Mouse (Mus musculus) lung, embryonic 14.5 days (tissue): ENCODE data around the gene Klf4. TPM values are rescaled to one million over a fixed set of nuclear protein-coding genes. Genes with fewer than 3 reads are reported as not detected.

Experiments
- ATAC-seq: fragments of 200-750 bp; cut with Nextera tagmentation; 2 replicates; pipeline ENCODE4 v1.8.0; 2017; ENCODE audit warnings: mild to moderate bottlenecking, moderate TSS enrichment, moderate library complexity; ENCODE audit not compliant: insufficient read depth
- DNase-seq: peaks from one replicate; pipeline ENCODE4 v3.0.0-alpha.2; 2015
- H3K27ac ChIP-seq: fragments of 300-500 bp; sonication (generic); 2 replicates; pipeline ENCODE4 v1.5.1; 2014; ENCODE audit warnings: low read depth, mild to moderate bottlenecking, moderate library complexity
- H3K27me3 ChIP-seq: fragments of 300-500 bp; sonication (generic); 2 replicates; pipeline ENCODE4 v1.6.1; 2014; ENCODE audit warnings: low read length, control low read depth; ENCODE audit not compliant: insufficient read depth
- H3K36me3 ChIP-seq: fragments of 300-500 bp; sonication (generic); 2 replicates; pipeline ENCODE4 v1.6.1; 2014; ENCODE audit warnings: control low read depth; ENCODE audit not compliant: insufficient read depth
- H3K4me1 ChIP-seq: fragments of 300-500 bp; sonication (generic); 2 replicates; pipeline ENCODE4 v1.6.1; 2014; ENCODE audit warnings: antibody characterized with exemption, control low read depth; ENCODE audit not compliant: insufficient read depth
- H3K4me2 ChIP-seq: fragments of 300-500 bp; sonication (generic); 2 replicates; pipeline ENCODE4 v1.6.1; 2014; ENCODE audit warnings: mild to moderate bottlenecking
- H3K4me3 ChIP-seq: fragments of 300-500 bp; sonication (generic); 2 replicates; pipeline ENCODE4 v1.5.1; 2014; ENCODE audit warnings: low read depth, low read length
- H3K9ac ChIP-seq: fragments of 300-500 bp; sonication (generic); 2 replicates; pipeline ENCODE4 v1.6.1; 2014
- H3K9me3 ChIP-seq: fragments of 300-500 bp; sonication (generic); 2 replicates; pipeline ENCODE4 v1.6.1; 2016; ENCODE audit warnings: low read depth, low read length, control low read depth
- CTCF ChIP-seq: IDR thresholded peaks from 2 replicates; pipeline ENCODE4 v1.5.1; 2016; ENCODE audit warnings: antibody characterized with exemption, low read depth
- WGBS: fragments of 180-500 bp; shearing (Covaris S2); extraction: QIAGEN DNeasy Blood & Tissue Kit; methylation state at CpG from one replicate; pipeline ENCODE4 v1.1.7; 2014; 5-methylcytosine and 5-hydroxymethylcytosine counted together
- polyA plus RNA-seq: library from polyadenylated mRNA; unstranded; fragments of >200 nt; fragmentation: Nextera tagmentation; extraction: Ambion mirVana; gene quantifications from 2 replicates; pipeline ENCODE4 v1.2.1, GENCODE M21; 2014

Klf4 gene
- polyA plus RNA-seq, 1 experiment from 2014 or later: 5.1 TPM

DNA sequence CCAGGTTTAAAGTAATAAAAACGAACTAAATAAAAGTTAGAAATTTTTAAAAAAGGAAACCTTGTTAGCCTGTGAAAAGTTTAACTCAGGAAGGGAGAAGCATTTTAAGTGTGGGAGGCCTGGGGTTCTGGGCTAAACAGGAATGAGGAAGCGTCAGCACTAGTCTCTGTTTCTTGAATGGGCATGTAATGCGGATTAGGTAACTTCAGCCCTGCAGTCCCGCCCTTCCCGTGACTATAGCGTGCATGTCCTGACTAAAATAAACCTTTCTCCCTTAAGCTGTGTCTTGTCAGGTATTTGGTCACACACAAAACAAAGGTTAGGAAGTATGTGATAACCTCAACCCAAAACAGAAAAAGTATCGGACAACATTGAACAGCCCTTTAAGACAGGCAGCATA, 23.6 kb downstream of the Klf4 start:
- no peak for ATAC-seq
- H3K27me3 ChIP-seq: no peaks in the 10 kb centered on the region
- no peak for TF ChIP-seq CTCF
- no peak overlapping the region for H3K4me2 ChIP-seq
- no peak overlapping the region for H3K9ac ChIP-seq
- H3K4me3 ChIP-seq: no peak overlapping the region
- no peak for DNase-seq
- no peaks in the 10 kb centered on the region for H3K4me1 ChIP-seq
- 81% methylated on average over 7 of the region's 7 CpGs for WGBS
- no peaks in the 10 kb centered on the region for H3K9me3 ChIP-seq
- H3K36me3 ChIP-seq: no peaks in the 10 kb centered on the region
- H3K27ac ChIP-seq: no peak overlapping the region

DNA sequence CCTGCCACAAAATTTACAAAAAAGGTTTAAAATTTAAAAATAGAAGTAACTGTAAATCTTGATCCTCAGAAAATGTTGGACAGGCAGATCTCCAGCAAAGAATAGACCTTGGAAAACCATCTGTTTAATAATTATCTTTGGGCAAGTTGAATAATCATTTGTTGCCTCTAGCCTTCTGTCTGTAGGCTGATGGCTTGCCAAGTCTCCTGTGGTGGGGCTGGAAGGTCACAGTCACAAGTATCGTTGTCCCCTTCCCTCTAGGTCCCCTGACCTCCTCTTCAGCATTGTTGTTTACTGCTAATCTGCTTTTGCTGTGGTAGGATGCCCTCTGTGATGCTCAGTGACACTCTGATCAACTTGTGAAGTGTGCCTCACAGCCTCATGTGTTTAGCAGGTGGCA, 33.6 kb downstream of the Klf4 start:
- H3K36me3 ChIP-seq: no peaks in the 10 kb centered on the region
- no peak overlapping the region for H3K4me3 ChIP-seq
- no peaks in the 10 kb centered on the region for H3K27me3 ChIP-seq
- no peaks in the 10 kb centered on the region for H3K4me1 ChIP-seq
- DNase-seq (no peak), ATAC-seq (no peak)
- H3K9ac ChIP-seq: no peak overlapping the region
- TF ChIP-seq CTCF: no peak
- H3K9me3 ChIP-seq: no peaks in the 10 kb centered on the region
- 52% methylated on average over 1 of the region's 1 CpGs for WGBS
- H3K4me2 ChIP-seq: no peak overlapping the region
- H3K27ac ChIP-seq: no peak overlapping the region

DNA sequence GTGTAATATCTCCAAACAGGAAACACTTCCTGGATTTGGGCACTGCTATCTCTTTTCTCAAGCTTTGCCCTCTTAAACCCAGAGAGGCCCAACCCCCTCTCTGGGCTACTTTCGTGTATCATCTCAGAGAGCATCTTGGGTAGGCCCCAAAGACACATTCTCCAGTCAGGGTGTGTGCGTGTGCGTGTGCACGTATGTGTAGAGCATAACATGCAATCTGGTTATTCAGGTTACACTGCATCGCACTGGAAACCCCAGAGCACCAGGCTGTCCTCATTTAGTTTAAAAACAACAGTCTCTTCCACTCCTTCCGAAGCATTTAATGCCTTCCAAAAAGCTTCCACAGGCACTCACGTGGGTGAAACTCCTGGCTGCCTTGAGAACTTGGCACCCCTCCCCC, 35.9 kb downstream of the Klf4 start:
- no peak for TF ChIP-seq CTCF
- Histone ChIP-seq H3K4me2 (no peak overlapping the region), H3K4me1 (no peaks in the 10 kb centered on the region), H3K27ac (no peak overlapping the region), H3K36me3 (no peaks in the 10 kb centered on the region), H3K9ac (no peak overlapping the region), H3K4me3 (no peak overlapping the region), H3K27me3 (no peaks in the 10 kb centered on the region), H3K9me3 (no peaks in the 10 kb centered on the region)
- 74% methylated on average over 7 of the region's 7 CpGs for WGBS
- DNase-seq (no peak), ATAC-seq (no peak)

DNA sequence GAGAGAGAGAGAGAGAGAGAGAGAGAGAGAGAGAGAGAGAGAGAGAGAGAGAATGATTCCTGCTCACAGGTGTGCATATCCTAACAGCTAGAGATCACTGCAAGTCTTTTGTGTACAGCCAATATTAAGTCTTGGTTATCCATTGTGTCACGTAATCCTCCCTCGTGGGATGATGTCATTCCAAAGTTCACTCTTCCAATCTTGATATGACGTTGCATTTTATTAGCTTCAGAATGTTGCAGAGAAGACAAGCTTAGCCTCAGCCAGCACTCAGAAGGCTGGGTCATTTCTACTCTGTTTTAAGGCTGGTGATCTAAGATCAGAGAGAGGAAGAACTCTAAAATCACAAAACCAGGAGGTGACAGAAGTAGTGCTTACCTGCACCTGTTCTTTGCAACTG, 39.0 kb downstream of the Klf4 start:
- H3K4me1 ChIP-seq: no peaks in the 10 kb centered on the region
- DNase-seq: no peak
- H3K36me3 ChIP-seq: no peaks in the 10 kb centered on the region
- 77% methylated on average over 3 of the region's 3 CpGs for WGBS
- H3K9me3 ChIP-seq: no peaks in the 10 kb centered on the region
- H3K27me3 ChIP-seq: no peaks in the 10 kb centered on the region
- no peak overlapping the region for H3K4me3 ChIP-seq
- no peak for ATAC-seq
- no peak overlapping the region for H3K27ac ChIP-seq
- no peak overlapping the region for H3K9ac ChIP-seq
- TF ChIP-seq CTCF: no peak
- no peak overlapping the region for H3K4me2 ChIP-seq

DNA sequence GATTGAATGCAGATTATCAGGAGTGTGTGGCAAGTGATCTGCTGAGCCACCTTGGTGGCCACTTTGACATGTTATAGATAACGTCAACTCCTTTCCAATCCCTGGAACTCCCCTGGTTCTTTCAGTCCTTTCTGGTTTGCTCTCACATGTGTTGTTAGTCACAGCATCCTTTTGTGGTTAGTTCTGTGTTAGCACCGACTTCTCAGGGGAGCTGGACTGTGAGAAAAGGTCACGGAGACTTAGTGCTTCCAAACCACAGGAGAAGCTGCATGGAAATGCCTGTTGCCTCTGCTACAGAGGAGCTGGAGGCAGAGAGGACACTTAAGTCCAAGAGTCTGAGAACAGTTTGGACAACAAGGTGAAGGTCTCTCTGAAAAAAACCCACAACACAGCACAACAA, 42.9 kb downstream of the Klf4 start:
- TF ChIP-seq CTCF: no peak
- H3K36me3 ChIP-seq: no peaks in the 10 kb centered on the region
- 68% methylated on average over 3 of the region's 3 CpGs for WGBS
- DNase-seq (no peak), ATAC-seq (no peak)
- H3K4me1 ChIP-seq: no peaks in the 10 kb centered on the region
- H3K27ac ChIP-seq: no peak overlapping the region
- H3K9me3 ChIP-seq: no peaks in the 10 kb centered on the region
- no peaks in the 10 kb centered on the region for H3K27me3 ChIP-seq
- H3K4me3 ChIP-seq: no peak overlapping the region
- no peak overlapping the region for H3K4me2 ChIP-seq
- H3K9ac ChIP-seq: no peak overlapping the region

DNA sequence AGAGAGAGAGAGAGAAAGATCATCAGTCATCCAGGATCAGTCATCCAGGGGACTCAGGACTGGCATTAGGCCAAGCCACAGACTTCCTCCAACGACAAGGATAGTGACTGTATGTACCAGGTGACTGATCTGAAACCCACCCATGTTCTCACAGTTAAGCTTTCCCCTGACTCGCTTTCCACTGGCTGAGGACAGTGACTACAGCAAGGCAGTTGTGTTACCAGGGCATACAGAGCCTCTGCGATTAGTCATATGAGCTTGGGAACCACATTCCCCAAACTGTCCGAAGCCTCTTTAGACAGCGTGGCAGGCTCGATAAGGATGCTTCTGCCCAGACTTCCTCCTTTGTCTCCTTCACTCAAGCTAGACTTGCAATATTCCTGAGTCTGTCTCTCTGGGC, 43.7 kb downstream of the Klf4 start:
- Histone ChIP-seq H3K9ac (no peak overlapping the region), H3K4me3 (no peak overlapping the region), H3K27ac (no peak overlapping the region), H3K9me3 (no peaks in the 10 kb centered on the region), H3K36me3 (no peaks in the 10 kb centered on the region), H3K27me3 (no peaks in the 10 kb centered on the region), H3K4me2 (no peak overlapping the region), H3K4me1 (no peaks in the 10 kb centered on the region)
- 74% methylated on average over 6 of the region's 6 CpGs for WGBS
- no peak for DNase-seq
- TF ChIP-seq CTCF: no peak
- no peak for ATAC-seq

DNA sequence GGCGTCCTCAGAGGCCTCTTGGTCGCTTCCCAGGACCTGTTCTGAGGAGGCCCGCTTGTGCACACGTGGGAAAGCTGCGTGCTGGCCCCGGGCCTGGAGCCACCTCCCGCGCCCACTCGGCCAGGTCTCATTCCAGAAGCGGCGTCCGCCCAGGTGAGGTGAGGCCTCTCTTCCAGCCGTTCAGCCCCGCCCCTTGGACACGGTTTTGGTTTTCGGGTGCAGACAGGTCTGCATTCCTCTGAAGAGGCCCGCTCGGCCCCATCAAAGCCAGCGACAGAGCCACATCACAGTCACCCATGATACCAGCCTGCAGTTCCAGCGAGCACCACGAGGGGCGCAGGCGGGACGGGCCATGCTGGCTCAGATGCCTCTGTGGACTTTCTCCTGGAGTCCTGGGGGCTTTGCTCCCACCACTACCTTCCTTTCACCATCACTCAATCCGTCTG, 51.9 kb downstream of the Klf4 start:
- peak overlapping the region; percentile 10; the same call in 1 of the 2 replicates for H3K4me3 ChIP-seq
- peak; percentile 73; the same call in 1 of the 2 replicates for ATAC-seq
- peak; percentile 99 for TF ChIP-seq CTCF
- H3K9me3 ChIP-seq: no peaks in the 10 kb centered on the region
- no peaks in the 10 kb centered on the region for H3K36me3 ChIP-seq
- WGBS: 17% methylated on average over 25 of the region's 25 CpGs
- no peaks in the 10 kb centered on the region for H3K27me3 ChIP-seq
- peaks cover 4% of the 10 kb centered on the region; the same call in 1 of the 2 replicates for H3K4me1 ChIP-seq
- 0 out of 2 replicates have a peak overlapping the region, but pooled peaks have one; percentile 20 for H3K9ac ChIP-seq
- peak; percentile 89 for DNase-seq
- no peak overlapping the region for H3K27ac ChIP-seq
- peak overlapping the region; percentile 63 for H3K4me2 ChIP-seq

DNA sequence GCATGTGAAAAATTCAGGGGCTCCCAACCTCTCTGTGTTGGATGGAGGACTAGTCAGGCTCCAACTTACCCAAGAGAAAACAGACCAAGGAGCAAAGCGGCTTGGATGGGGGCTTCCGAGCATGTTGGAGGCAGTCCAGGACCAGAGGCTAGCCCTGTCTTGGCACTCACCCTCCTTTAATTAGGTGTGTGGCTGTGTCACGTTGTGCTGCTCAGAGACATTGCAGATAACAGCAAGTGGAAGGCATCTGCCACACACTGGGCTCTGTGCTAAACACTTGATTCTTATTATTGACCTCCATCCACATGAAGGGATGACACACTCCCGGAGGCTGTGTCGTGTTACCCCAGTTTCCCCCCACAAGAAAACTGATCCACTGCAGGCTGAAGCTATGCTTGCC, 53.9 kb downstream of the Klf4 start:
- Histone ChIP-seq H3K36me3 (no peaks in the 10 kb centered on the region), H3K9ac (no peak overlapping the region), H3K27me3 (no peaks in the 10 kb centered on the region), H3K27ac (no peak overlapping the region), H3K9me3 (no peaks in the 10 kb centered on the region), H3K4me1 (peaks cover 4% of the 10 kb centered on the region; the same call in 1 of the 2 replicates), H3K4me2 (no peak overlapping the region), H3K4me3 (no peak overlapping the region)
- ATAC-seq: peak; percentile 71
- DNase-seq: peak; percentile 61
- no peak for TF ChIP-seq CTCF
- WGBS: 30% methylated on average over 5 of the region's 5 CpGs
